Mouse (Mus musculus) heart, adult 2 months (tissue): ENCODE measurements around the gene Sidt1.

Source experiments
- CTCF ChIP-seq: fragments of 200-600 bp; IDR thresholded peaks from 2 replicates; pipeline ENCODE4 v1.8.1; 2022; ENCODE audit warnings: antibody characterized with exemption, mild to moderate bottlenecking, moderate library complexity
- POLR2A ChIP-seq: fragments of 200-500 bp; IDR thresholded peaks from 2 replicates; pipeline ENCODE4 v1.6.1; 2011; ENCODE audit warnings: mild to moderate bottlenecking, low read depth, low read length, control low read depth; ENCODE audit not compliant: insufficient read depth

DNA sequence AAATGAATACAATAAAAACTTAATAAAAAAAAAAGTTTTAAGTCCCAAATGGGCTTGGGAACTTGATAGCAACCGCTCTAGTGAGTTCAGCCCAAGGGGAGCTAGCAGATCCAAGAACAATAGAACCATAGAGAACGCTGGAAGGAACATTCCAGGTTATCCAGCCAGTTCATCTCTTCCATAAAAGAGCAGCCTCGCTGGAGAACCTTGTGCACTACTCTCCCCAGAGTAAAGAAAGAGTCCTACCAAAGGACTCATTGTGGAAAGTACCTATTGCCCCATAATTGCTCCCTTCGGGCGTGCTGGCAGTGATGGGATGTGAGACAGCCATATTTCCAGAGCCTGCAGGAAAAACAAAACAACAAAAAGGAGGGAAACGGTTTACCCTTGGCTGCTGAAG, 63.4 kb downstream of the Sidt1 start:
- TF ChIP-seq POLR2A: no peak
- no peak for TF ChIP-seq CTCF
